Mouse (Mus musculus) stomach, embryonic 15.5 days (tissue): ENCODE data around the gene Pkn1. TPM values are rescaled to one million over a fixed set of nuclear protein-coding genes. Genes with fewer than 3 reads are reported as not detected.
A peak's percentile ranks its signal among the peaks of the same experiment; 100 is the strongest.

ENCODE experiments used
- ATAC-seq: fragments of 200-750 bp; cut with Nextera tagmentation; 2 replicates; pipeline ENCODE4 v1.8.0; 2017; ENCODE audit warnings: low read depth, moderate number of reproducible peaks, moderate TSS enrichment; ENCODE audit not compliant: insufficient read depth, low FRiP score
- H3K27ac ChIP-seq: fragments of 300-500 bp; sonication (generic); 2 replicates; pipeline ENCODE4 v1.5.1; 2015; ENCODE audit warnings: mild to moderate bottlenecking, inconsistent platforms
- H3K27me3 ChIP-seq: fragments of 300-500 bp; sonication (generic); replicated peaks from 2 replicates; pipeline ENCODE4 v1.6.1; 2015; ENCODE audit warnings: inconsistent platforms
- H3K36me3 ChIP-seq: fragments of 300-500 bp; sonication (generic); 2 replicates; pipeline ENCODE4 v1.6.1; 2015; ENCODE audit warnings: inconsistent platforms
- H3K4me1 ChIP-seq: fragments of 300-500 bp; sonication (generic); 2 replicates; pipeline ENCODE4 v1.6.1; 2015; ENCODE audit warnings: inconsistent platforms
- H3K4me2 ChIP-seq: fragments of 300-500 bp; sonication (generic); 2 replicates; pipeline ENCODE4 v1.6.1; 2015; ENCODE audit warnings: mild to moderate bottlenecking, inconsistent platforms
- H3K4me3 ChIP-seq: fragments of 300-500 bp; sonication (generic); replicated peaks from 2 replicates; pipeline ENCODE4 v1.5.1; 2015; ENCODE audit warnings: inconsistent platforms
- H3K9ac ChIP-seq: fragments of 300-500 bp; sonication (generic); 2 replicates; pipeline ENCODE4 v1.6.1; 2015; ENCODE audit warnings: inconsistent platforms
- H3K9me3 ChIP-seq: fragments of 300-500 bp; sonication (generic); 2 replicates; pipeline ENCODE4 v1.6.1; 2016; ENCODE audit warnings: inconsistent platforms
- WGBS: fragments of 180-500 bp; shearing (Covaris S2); methylation state at CpG from one replicate; pipeline ENCODE4 v1.1.7; 2015; 5-methylcytosine and 5-hydroxymethylcytosine counted together
- polyA plus RNA-seq: library from polyadenylated mRNA; unstranded; fragments of >200 nt; fragmentation: Nextera tagmentation; extraction: Ambion mirVana; gene quantifications from 2 replicates; pipeline ENCODE4 v1.2.1, GENCODE M21; 2015

Pkn1 gene
- polyA plus RNA-seq, 1 experiment from 2014 or later, result 29.2 TPM

- Histone ChIP-seq H3K4me2 (no peak overlapping the region), H3K36me3 (no peaks in the 10 kb centered on the region), H3K27ac (no peak overlapping the region), H3K9me3 (no peaks in the 10 kb centered on the region), H3K4me1 (peaks cover 39% of the 10 kb centered on the region), H3K4me3 (no peak overlapping the region), H3K9ac (no peak overlapping the region), H3K27me3 (no peaks in the 10 kb centered on the region)
- WGBS, result 80% methylated on average over 13 of the region's 13 CpGs
- ATAC-seq, result no peak
Measured at GRCm38 (mm10) chr8:83656484-83657246, 42.3 kb downstream of the Pkn1 start.

GRCm38 (mm10) chr8:83656043-83656442 is 42.9 kb downstream of the Pkn1 start:
- H3K9me3 ChIP-seq, result no peaks in the 10 kb centered on the region
- H3K36me3 ChIP-seq, result no peaks in the 10 kb centered on the region
- ATAC-seq, result no peak
- no peak overlapping the region for H3K4me2 ChIP-seq
- no peak overlapping the region for H3K9ac ChIP-seq
- no peak overlapping the region for H3K4me3 ChIP-seq
- 85% methylated on average over 9 of the region's 9 CpGs for WGBS
- H3K27me3 ChIP-seq, result no peaks in the 10 kb centered on the region
- H3K4me1 ChIP-seq, result peaks cover 33% of the 10 kb centered on the region
- H3K27ac ChIP-seq, result no peak overlapping the region

GRCm38 (mm10) chr8:83654725-83655124 is 44.3 kb downstream of the Pkn1 start:
- no peaks in the 10 kb centered on the region for H3K9me3 ChIP-seq
- 89% methylated on average over 6 of the region's 6 CpGs for WGBS
- no peak overlapping the region for H3K9ac ChIP-seq
- H3K27ac ChIP-seq, result no peak overlapping the region
- H3K4me3 ChIP-seq, result no peak overlapping the region
- H3K4me1 ChIP-seq, result peaks cover 20% of the 10 kb centered on the region
- no peaks in the 10 kb centered on the region for H3K36me3 ChIP-seq
- H3K27me3 ChIP-seq, result no peaks in the 10 kb centered on the region
- no peak overlapping the region for H3K4me2 ChIP-seq
- ATAC-seq, result no peak

- Histone ChIP-seq H3K27me3 (no peaks in the 10 kb centered on the region), H3K4me1 (peaks cover 19% of the 10 kb centered on the region), H3K4me2 (peak overlapping the region; percentile 84), H3K27ac (peak overlapping the region; percentile 90), H3K4me3 (peak overlapping the region; percentile 79), H3K9me3 (no peaks in the 10 kb centered on the region), H3K9ac (peak overlapping the region; percentile 75; the same call in 1 of the 2 replicates), H3K36me3 (no peaks in the 10 kb centered on the region)
- 29% methylated on average over 10 of the region's 10 CpGs for WGBS
- no peak for ATAC-seq
Measured at GRCm38 (mm10) chr8:83653662-83654017, 45.3 kb downstream of the Pkn1 start.

- H3K9ac ChIP-seq, result peak overlapping the region; percentile 75
- H3K27me3 ChIP-seq, result no peaks in the 10 kb centered on the region
- no peak; the same call in 1 of the 2 replicates for ATAC-seq
- H3K4me2 ChIP-seq, result peak overlapping the region; percentile 84
- H3K4me1 ChIP-seq, result peaks cover 19% of the 10 kb centered on the region
- WGBS, result 2% methylated on average over 45 of the region's 46 CpGs
- no peaks in the 10 kb centered on the region for H3K9me3 ChIP-seq
- peak overlapping the region; percentile 79 for H3K4me3 ChIP-seq
- peak overlapping the region; percentile 90 for H3K27ac ChIP-seq
- H3K36me3 ChIP-seq, result no peaks in the 10 kb centered on the region
Measured at GRCm38 (mm10) chr8:83652744-83653661, 46.0 kb downstream of the Pkn1 start.

GRCm38 (mm10) chr8:83652030-83652743 is 46.8 kb downstream of the Pkn1 start, which contains the start of gene Gipc1:
Gipc1 (plus strand) TSS chr8:83652677.
- Histone ChIP-seq H3K36me3 (no peaks in the 10 kb centered on the region), H3K9ac (peak within 1 kb of the TSS; percentile 75), H3K9me3 (no peaks in the 10 kb centered on the region), H3K4me3 (peak within 1 kb of the TSS; percentile 79), H3K27ac (peak within 1 kb of the TSS; percentile 90), H3K4me2 (peak within 1 kb of the TSS; percentile 84), H3K4me1 (peaks cover 19% of the 10 kb centered on the region), H3K27me3 (no peaks in the 10 kb centered on the region)
- WGBS, result 5% methylated on average over 50 of the region's 50 CpGs
- peak; percentile 94 for ATAC-seq

- 94% methylated on average over 6 of the region's 6 CpGs for WGBS
- no peak for ATAC-seq
- H3K4me1 ChIP-seq, result peaks cover 13% of the 10 kb centered on the region
- no peaks in the 10 kb centered on the region for H3K36me3 ChIP-seq
- no peaks in the 10 kb centered on the region for H3K9me3 ChIP-seq
- no peak overlapping the region for H3K4me3 ChIP-seq
- H3K4me2 ChIP-seq, result no peak overlapping the region
- no peaks in the 10 kb centered on the region for H3K27me3 ChIP-seq
- H3K27ac ChIP-seq, result no peak overlapping the region
- H3K9ac ChIP-seq, result no peak overlapping the region
Measured at GRCm38 (mm10) chr8:83649699-83650098, 49.3 kb downstream of the Pkn1 start.

- whole genome bisulfite sequencing, result 93% methylated on average over 4 of the region's 4 CpGs
- Histone ChIP-seq H3K36me3 (no peaks in the 10 kb centered on the region), H3K27ac (no peak overlapping the region), H3K4me1 (peaks cover 3% of the 10 kb centered on the region; the same call in 1 of the 2 replicates), H3K4me2 (no peak overlapping the region), H3K9me3 (no peaks in the 10 kb centered on the region), H3K27me3 (no peaks in the 10 kb centered on the region), H3K4me3 (no peak overlapping the region), H3K9ac (no peak overlapping the region)
- ATAC-seq, result no peak
Measured at GRCm38 (mm10) chr8:83648031-83648430, 50.9 kb downstream of the Pkn1 start.

- Histone ChIP-seq H3K36me3 (no peaks in the 10 kb centered on the region), H3K9me3 (no peaks in the 10 kb centered on the region), H3K4me3 (no peak overlapping the region), H3K27me3 (no peaks in the 10 kb centered on the region), H3K4me1 (peaks cover 3% of the 10 kb centered on the region; the same call in 1 of the 2 replicates), H3K9ac (no peak overlapping the region), H3K27ac (no peak overlapping the region), H3K4me2 (no peak overlapping the region)
- 98% methylated on average over 11 of the region's 11 CpGs for WGBS
- no peak for ATAC-seq
Measured at GRCm38 (mm10) chr8:83647511-83647910, 51.5 kb downstream of the Pkn1 start.

GRCm38 (mm10) chr8:83639649-83640048 is 59.3 kb downstream of the Pkn1 start:
- Histone ChIP-seq H3K9me3 (no peaks in the 10 kb centered on the region), H3K27ac (no peak overlapping the region)
- no peak for ATAC-seq

GRCm38 (mm10) chr8:83638856-83639255 is 60.1 kb downstream of the Pkn1 start:
- Histone ChIP-seq H3K27ac (no peak overlapping the region), H3K27me3 (no peaks in the 10 kb centered on the region), H3K9me3 (no peaks in the 10 kb centered on the region), H3K4me3 (no peak overlapping the region), H3K9ac (no peak overlapping the region), H3K4me1 (no peaks in the 10 kb centered on the region), H3K36me3 (no peaks in the 10 kb centered on the region), H3K4me2 (no peak overlapping the region)
- WGBS, result 70% methylated on average over 4 of the region's 4 CpGs
- no peak for ATAC-seq

More at GRCm38 (mm10) chr8:83639649-83640048, 59.3 kb downstream of the Pkn1 start:
- no peak overlapping the region for H3K4me2 ChIP-seq
- no peak overlapping the region for H3K9ac ChIP-seq
- H3K27me3 ChIP-seq, result no peaks in the 10 kb centered on the region
- 56% methylated on average over 5 of the region's 5 CpGs for WGBS
- no peak overlapping the region for H3K4me3 ChIP-seq
- H3K4me1 ChIP-seq, result no peaks in the 10 kb centered on the region
- no peaks in the 10 kb centered on the region for H3K36me3 ChIP-seq
